16 mouse cellular contexts compared by ENCODE assay signal in the genomic region with DNA sequence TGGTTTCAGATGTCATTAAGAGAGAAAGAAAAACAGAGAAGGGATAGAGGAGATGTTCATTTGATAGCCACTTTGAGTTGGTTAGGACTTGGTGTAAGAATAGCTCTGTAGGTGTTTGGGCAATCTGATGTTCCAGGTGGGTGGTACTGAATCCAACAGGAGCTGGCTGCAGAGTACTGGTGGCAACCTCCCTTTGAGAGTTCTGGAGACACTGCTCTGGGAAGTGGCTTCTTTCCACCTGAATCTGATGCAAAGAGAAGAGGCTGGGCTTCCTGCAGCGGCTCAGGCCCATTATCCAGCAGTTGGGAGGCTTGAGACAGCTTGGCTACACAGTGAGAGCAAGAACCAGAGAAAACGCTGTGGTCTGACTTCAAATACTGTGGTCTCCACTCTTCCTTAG.
"Had no signal": no experiment of that assay in that cellular context is flagged by ENCODE, and none has a peak within 500 bp of the region (broad histone marks: within the 10 kb centered on the region; RNA-seq: fewer than 3 reads in every experiment).

No protein-coding gene starts in this region.

- H3K27ac ChIP-seq: kidney, postnatal 0 days; liver, embryonic 14.5 days; macrophage; midbrain, embryonic 12.5 days; midbrain, embryonic 15.5 days; neural tube, embryonic 13.5 days; stomach, embryonic 15.5 days had no signal

- H3K4me3 ChIP-seq: midbrain, embryonic 12.5 days; midbrain, embryonic 15.5 days; neural tube, embryonic 13.5 days; stomach, embryonic 15.5 days had no signal

- H3K27me3 ChIP-seq: stomach, embryonic 15.5 days had no signal

- H3K9ac ChIP-seq: liver, embryonic 14.5 days; liver, postnatal 0 days; lung, embryonic 14.5 days; midbrain, embryonic 12.5 days; midbrain, embryonic 15.5 days; neural tube, embryonic 13.5 days; stomach, embryonic 15.5 days had no signal

- H3K36me3 ChIP-seq: midbrain, embryonic 12.5 days; midbrain, embryonic 15.5 days; neural tube, embryonic 13.5 days; stomach, embryonic 15.5 days had no signal

- DNase-seq: kidney, adult 2 months; kidney, postnatal 25 days; liver, postnatal 0 days; lung, embryonic 14.5 days; retina, postnatal 1 day; right cerebral cortex, postnatal 25 days; spleen, adult 18-20 months; thymus, postnatal 25 days had no signal

- ATAC-seq: liver, postnatal 0 days; lung, postnatal 0 days; midbrain, embryonic 15.5 days had no signal
